Mouse (Mus musculus) heart, embryonic 15.5 days (tissue): ENCODE measurements at regions not wholly inside any gene's neighbourhood (a gene's known extent, or its start where the extent isn't known, plus 50 kb on each side); places are given as distances from the start of the nearest gene placed in this dataset.

ENCODE experiments used
- ATAC-seq: fragments of 200-750 bp; cut with Nextera tagmentation; replicated peaks from 2 replicates; pipeline ENCODE4 v1.8.0; 2017; ENCODE audit warnings: low read depth, moderate TSS enrichment; ENCODE audit not compliant: insufficient number of reproducible peaks, insufficient read depth, low FRiP score
- H3K27ac ChIP-seq: fragments of 300-500 bp; sonication (generic); 2 replicates; pipeline ENCODE4 v1.5.1; 2015; ENCODE audit warnings: mild to moderate bottlenecking, inconsistent platforms
- H3K27me3 ChIP-seq: fragments of 300-500 bp; sonication (generic); 2 replicates; pipeline ENCODE4 v1.6.1; 2015; ENCODE audit warnings: inconsistent platforms
- H3K36me3 ChIP-seq: fragments of 300-500 bp; sonication (generic); 2 replicates; pipeline ENCODE4 v1.6.1; 2015; ENCODE audit warnings: mild to moderate bottlenecking, inconsistent platforms
- H3K4me1 ChIP-seq: fragments of 300-500 bp; sonication (generic); replicated peaks from 2 replicates; pipeline ENCODE4 v1.6.1; 2015; ENCODE audit warnings: inconsistent platforms
- H3K4me2 ChIP-seq: fragments of 300-500 bp; sonication (generic); 2 replicates; pipeline ENCODE4 v1.6.1; 2015; ENCODE audit warnings: inconsistent platforms, mild to moderate bottlenecking, moderate library complexity
- H3K4me3 ChIP-seq: fragments of 300-500 bp; sonication (generic); 2 replicates; pipeline ENCODE4 v1.5.1; 2015; ENCODE audit warnings: mild to moderate bottlenecking, inconsistent platforms
- H3K9ac ChIP-seq: fragments of 300-500 bp; sonication (generic); 2 replicates; pipeline ENCODE4 v1.6.1; 2015; ENCODE audit warnings: mild to moderate bottlenecking, inconsistent platforms
- H3K9me3 ChIP-seq: fragments of 300-500 bp; sonication (generic); replicated peaks from 2 replicates; pipeline ENCODE4 v1.6.1; 2016; ENCODE audit warnings: inconsistent platforms
- WGBS: fragments of 180-500 bp; shearing (Covaris S2); methylation state at CpG from one replicate; pipeline ENCODE4 v1.1.7; 2015; ENCODE audit warnings: mixed read lengths; 5-methylcytosine and 5-hydroxymethylcytosine counted together

- no peak overlapping the region for H3K9ac ChIP-seq
- no peaks in the 10 kb centered on the region for H3K36me3 ChIP-seq
- no peak overlapping the region for H3K4me2 ChIP-seq
- 69% methylated on average over 4 of the region's 4 CpGs for WGBS
- H3K4me3 ChIP-seq: no peak overlapping the region
- H3K4me1 ChIP-seq: no peaks in the 10 kb centered on the region
- H3K9me3 ChIP-seq: no peaks in the 10 kb centered on the region
- no peak overlapping the region for H3K27ac ChIP-seq
- ATAC-seq: no peak
- H3K27me3 ChIP-seq: no peaks in the 10 kb centered on the region
Measured at GRCm38 (mm10) chr4:23787417-23788204, 708.6 kb upstream of the Mms22l start.

GRCm38 (mm10) chr4:23823516-23823915, 672.7 kb upstream of the Mms22l start:
- no peaks in the 10 kb centered on the region for H3K36me3 ChIP-seq
- ATAC-seq: no peak
- no peak overlapping the region for H3K4me2 ChIP-seq
- no peaks in the 10 kb centered on the region for H3K9me3 ChIP-seq
- H3K27me3 ChIP-seq: no peaks in the 10 kb centered on the region
- H3K27ac ChIP-seq: no peak overlapping the region
- 65% methylated on average over 2 of the region's 2 CpGs for WGBS
- no peak overlapping the region for H3K4me3 ChIP-seq
- H3K9ac ChIP-seq: no peak overlapping the region
- no peaks in the 10 kb centered on the region for H3K4me1 ChIP-seq

- Histone ChIP-seq H3K27ac (no peak overlapping the region), H3K27me3 (no peaks in the 10 kb centered on the region), H3K36me3 (no peaks in the 10 kb centered on the region), H3K4me2 (no peak overlapping the region), H3K9ac (no peak overlapping the region), H3K4me3 (no peak overlapping the region), H3K9me3 (no peaks in the 10 kb centered on the region), H3K4me1 (no peaks in the 10 kb centered on the region)
- 6% methylated on average over 2 of the region's 2 CpGs for WGBS
- no peak for ATAC-seq
Measured at GRCm38 (mm10) chr4:23826885-23827284, 669.4 kb upstream of the Mms22l start.

GRCm38 (mm10) chr4:23832385-23833164, 663.7 kb upstream of the Mms22l start:
- ATAC-seq: no peak
- Histone ChIP-seq H3K4me2 (no peak overlapping the region), H3K27me3 (no peaks in the 10 kb centered on the region), H3K9me3 (no peaks in the 10 kb centered on the region), H3K4me1 (no peaks in the 10 kb centered on the region), H3K9ac (no peak overlapping the region), H3K36me3 (no peaks in the 10 kb centered on the region), H3K27ac (no peak overlapping the region), H3K4me3 (no peak overlapping the region)
- WGBS: 63% methylated on average over 7 of the region's 7 CpGs

GRCm38 (mm10) chr4:23843609-23844287, 652.5 kb upstream of the Mms22l start:
- no peak overlapping the region for H3K4me3 ChIP-seq

GRCm38 (mm10) chr4:23844288-23844971, 651.8 kb upstream of the Mms22l start:
- Histone ChIP-seq H3K27ac (no peak overlapping the region), H3K4me3 (no peak overlapping the region), H3K27me3 (no peaks in the 10 kb centered on the region), H3K4me2 (no peak overlapping the region), H3K36me3 (no peaks in the 10 kb centered on the region), H3K9ac (no peak overlapping the region), H3K4me1 (no peaks in the 10 kb centered on the region), H3K9me3 (no peaks in the 10 kb centered on the region)
- WGBS: 63% methylated on average over 2 of the region's 2 CpGs
- ATAC-seq: no peak

More at GRCm38 (mm10) chr4:23843609-23844287, 652.5 kb upstream of the Mms22l start:
- Histone ChIP-seq H3K27me3 (no peaks in the 10 kb centered on the region), H3K9ac (no peak overlapping the region), H3K4me1 (no peaks in the 10 kb centered on the region), H3K4me2 (no peak overlapping the region), H3K9me3 (no peaks in the 10 kb centered on the region), H3K27ac (no peak overlapping the region), H3K36me3 (no peaks in the 10 kb centered on the region)
- no peak for ATAC-seq
- WGBS: 76% methylated on average over 4 of the region's 4 CpGs

GRCm38 (mm10) chr4:23845263-23845662, 651.0 kb upstream of the Mms22l start:
- no peaks in the 10 kb centered on the region for H3K27me3 ChIP-seq
- 67% methylated on average over 5 of the region's 5 CpGs for WGBS
- no peak for ATAC-seq
- no peak overlapping the region for H3K4me3 ChIP-seq
- no peak overlapping the region for H3K27ac ChIP-seq
- no peaks in the 10 kb centered on the region for H3K9me3 ChIP-seq
- no peak overlapping the region for H3K9ac ChIP-seq
- H3K4me2 ChIP-seq: no peak overlapping the region
- H3K4me1 ChIP-seq: no peaks in the 10 kb centered on the region
- H3K36me3 ChIP-seq: no peaks in the 10 kb centered on the region

GRCm38 (mm10) chr4:23850640-23851039, 645.6 kb upstream of the Mms22l start:
- no peaks in the 10 kb centered on the region for H3K9me3 ChIP-seq
- no peaks in the 10 kb centered on the region for H3K4me1 ChIP-seq
- H3K36me3 ChIP-seq: no peaks in the 10 kb centered on the region
- no peak overlapping the region for H3K27ac ChIP-seq
- no peak overlapping the region for H3K4me2 ChIP-seq
- H3K4me3 ChIP-seq: no peak overlapping the region
- WGBS: 63% methylated on average over 2 of the region's 2 CpGs
- no peak for ATAC-seq
- no peaks in the 10 kb centered on the region for H3K27me3 ChIP-seq
- no peak overlapping the region for H3K9ac ChIP-seq

GRCm38 (mm10) chr4:23862437-23862836, 633.8 kb upstream of the Mms22l start:
- Histone ChIP-seq H3K9ac (no peak overlapping the region), H3K9me3 (no peaks in the 10 kb centered on the region), H3K4me2 (no peak overlapping the region), H3K4me3 (no peak overlapping the region), H3K27me3 (no peaks in the 10 kb centered on the region), H3K4me1 (no peaks in the 10 kb centered on the region), H3K36me3 (no peaks in the 10 kb centered on the region), H3K27ac (no peak overlapping the region)
- no peak for ATAC-seq
- WGBS: 74% methylated on average over 3 of the region's 3 CpGs

- 72% methylated on average over 7 of the region's 7 CpGs for WGBS
- no peaks in the 10 kb centered on the region for H3K9me3 ChIP-seq
- no peaks in the 10 kb centered on the region for H3K4me1 ChIP-seq
- no peak overlapping the region for H3K4me2 ChIP-seq
- no peak overlapping the region for H3K9ac ChIP-seq
- no peaks in the 10 kb centered on the region for H3K27me3 ChIP-seq
- H3K27ac ChIP-seq: no peak overlapping the region
- no peak overlapping the region for H3K4me3 ChIP-seq
- H3K36me3 ChIP-seq: no peaks in the 10 kb centered on the region
- ATAC-seq: no peak
Measured at GRCm38 (mm10) chr4:23880007-23880406, 616.2 kb upstream of the Mms22l start.

GRCm38 (mm10) chr4:23913396-23913795, 582.9 kb upstream of the Mms22l start:
- Histone ChIP-seq H3K4me2 (no peak overlapping the region), H3K9ac (no peak overlapping the region), H3K27me3 (no peaks in the 10 kb centered on the region), H3K4me1 (no peaks in the 10 kb centered on the region), H3K4me3 (no peak overlapping the region), H3K9me3 (no peaks in the 10 kb centered on the region), H3K36me3 (no peaks in the 10 kb centered on the region), H3K27ac (no peak overlapping the region)
- WGBS: 30% methylated on average over 4 of the region's 4 CpGs
- no peak for ATAC-seq
